Mouse (Mus musculus) liver, embryonic 16.5 days (tissue): ENCODE data around the gene Cdip1. TPM values are rescaled to one million over a fixed set of nuclear protein-coding genes. Genes with fewer than 3 reads are reported as not detected.

Experiments
- ATAC-seq: fragments of 200-750 bp; cut with Nextera tagmentation; 2 replicates; pipeline ENCODE4 v1.8.0; 2017; ENCODE audit warnings: low read depth, mild to moderate bottlenecking, moderate number of reproducible peaks, moderate library complexity
- H3K27ac ChIP-seq: fragments of 300-500 bp; sonication (generic); 2 replicates; pipeline ENCODE4 v1.5.1; 2014; ENCODE audit warnings: mild to moderate bottlenecking, low read length
- H3K27me3 ChIP-seq: fragments of 300-500 bp; sonication (generic); 2 replicates; pipeline ENCODE4 v1.6.1; 2014; ENCODE audit warnings: low read depth, low read length, mixed read lengths; ENCODE audit not compliant: control insufficient read depth, insufficient read depth
- H3K36me3 ChIP-seq: fragments of 300-500 bp; sonication (generic); 2 replicates; pipeline ENCODE4 v1.6.1; 2014; ENCODE audit warnings: mild to moderate bottlenecking; ENCODE audit not compliant: control insufficient read depth, insufficient read depth
- H3K4me1 ChIP-seq: fragments of 300-500 bp; sonication (generic); 2 replicates; pipeline ENCODE4 v1.6.1; 2014; ENCODE audit warnings: low read depth, low read length, mixed read lengths; ENCODE audit not compliant: control insufficient read depth
- H3K4me2 ChIP-seq: fragments of 300-500 bp; sonication (generic); 2 replicates; pipeline ENCODE4 v1.6.1; 2014; ENCODE audit warnings: low read depth, low read length, mixed read lengths
- H3K4me3 ChIP-seq: fragments of 300-500 bp; sonication (generic); 2 replicates; pipeline ENCODE4 v1.5.1; 2014; ENCODE audit warnings: low read depth, mild to moderate bottlenecking, low read length
- H3K9ac ChIP-seq: fragments of 300-500 bp; sonication (generic); 2 replicates; pipeline ENCODE4 v1.6.1; 2014; ENCODE audit warnings: low read depth, low read length
- H3K9me3 ChIP-seq: fragments of 300-500 bp; sonication (generic); replicated peaks from 2 replicates; pipeline ENCODE4 v1.6.1; 2016; ENCODE audit warnings: low read length; ENCODE audit not compliant: control insufficient read depth
- WGBS: fragments of 180-500 bp; shearing (Covaris S2); extraction: QIAGEN DNeasy Blood & Tissue Kit; methylation state at CpG from one replicate; pipeline ENCODE4 v1.1.7; 2014; ENCODE audit not compliant: insufficient replicate concordance; 5-methylcytosine and 5-hydroxymethylcytosine counted together
- polyA plus RNA-seq: library from polyadenylated mRNA; unstranded; fragments of >200 nt; fragmentation: Nextera tagmentation; extraction: Ambion mirVana; gene quantifications from 2 replicates; pipeline ENCODE4 v1.2.1, GENCODE M21; 2015

Cdip1 gene
- polyA plus RNA-seq, 1 experiment from 2014 or later = 27.3 TPM

DNA sequence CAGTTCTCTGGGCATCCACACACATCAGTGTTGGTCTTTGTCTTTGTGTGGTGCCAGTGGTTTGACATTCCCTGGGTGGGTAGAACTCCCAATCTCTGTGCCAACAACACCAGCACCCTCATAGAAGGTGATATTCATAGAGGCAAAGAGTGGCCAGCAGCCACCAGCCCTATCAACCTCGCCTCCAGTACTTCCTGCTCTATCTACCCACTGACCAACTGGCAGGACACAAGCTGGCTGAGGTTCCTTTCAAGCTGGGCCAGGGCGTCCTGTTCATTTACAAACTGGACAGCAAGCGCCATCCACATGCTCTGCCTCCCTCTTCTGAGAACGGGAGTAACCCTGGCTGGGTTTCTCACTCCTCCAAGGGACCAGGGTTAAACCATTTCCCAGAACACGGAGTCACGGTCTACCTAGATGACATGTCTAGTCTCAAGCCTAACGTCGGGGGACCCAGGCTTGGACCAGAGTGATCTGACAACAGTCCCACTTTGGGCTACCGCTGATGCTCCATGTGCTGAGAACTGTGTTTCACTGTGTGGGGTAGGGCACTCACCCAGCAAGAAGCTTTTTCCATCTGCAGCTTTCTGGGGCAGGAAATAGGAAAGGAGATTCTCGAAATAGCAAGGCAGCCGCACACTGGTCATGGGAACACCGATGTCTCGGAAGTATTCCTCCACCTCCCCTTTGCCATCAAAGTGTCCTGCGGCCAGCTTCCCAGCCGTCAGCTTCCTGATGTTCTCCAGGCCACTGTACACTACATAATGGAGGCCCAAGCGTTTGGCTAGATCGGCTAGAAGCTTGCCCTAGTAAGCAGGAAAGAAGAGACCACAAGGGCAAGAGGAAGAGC, 76.0 kb downstream of the Cdip1 start:
- H3K9me3 ChIP-seq = no peaks in the 10 kb centered on the region
- no peak overlapping the region for H3K4me2 ChIP-seq
- peaks cover 17% of the 10 kb centered on the region for H3K36me3 ChIP-seq
- no peak for ATAC-seq
- no peaks in the 10 kb centered on the region for H3K27me3 ChIP-seq
- H3K9ac ChIP-seq = no peak overlapping the region
- peaks cover 7% of the 10 kb centered on the region for H3K4me1 ChIP-seq
- no peak overlapping the region for H3K27ac ChIP-seq
- 80% methylated on average over 17 of the region's 17 CpGs for WGBS
- no peak overlapping the region for H3K4me3 ChIP-seq

DNA sequence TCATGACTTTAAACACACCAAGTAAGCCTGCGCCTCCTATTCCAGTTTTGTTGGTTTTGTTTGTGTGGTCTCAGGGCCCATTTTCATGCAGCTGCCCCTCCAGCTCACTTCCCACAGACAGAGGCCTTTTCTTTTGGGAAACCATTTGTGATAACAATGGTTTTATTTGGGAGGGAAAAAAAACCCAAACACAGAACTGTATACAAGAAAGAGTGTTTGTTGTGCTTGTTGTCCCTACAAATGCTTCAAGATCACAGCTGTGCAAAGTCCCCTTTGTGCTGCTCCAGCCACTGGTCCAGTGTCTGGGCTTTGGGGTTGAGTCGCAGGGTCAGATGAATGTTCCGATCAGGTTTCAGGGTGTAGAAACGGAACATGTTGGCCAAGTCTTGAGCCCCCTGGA, 78.9 kb downstream of the Cdip1 start:
- Histone ChIP-seq H3K9me3 (no peaks in the 10 kb centered on the region), H3K4me1 (no peaks in the 10 kb centered on the region), H3K36me3 (peaks cover 31% of the 10 kb centered on the region), H3K27me3 (no peaks in the 10 kb centered on the region), H3K9ac (no peak overlapping the region), H3K4me2 (no peak overlapping the region), H3K27ac (no peak overlapping the region), H3K4me3 (no peak overlapping the region)
- ATAC-seq = no peak
- 83% methylated on average over 4 of the region's 4 CpGs for WGBS

DNA sequence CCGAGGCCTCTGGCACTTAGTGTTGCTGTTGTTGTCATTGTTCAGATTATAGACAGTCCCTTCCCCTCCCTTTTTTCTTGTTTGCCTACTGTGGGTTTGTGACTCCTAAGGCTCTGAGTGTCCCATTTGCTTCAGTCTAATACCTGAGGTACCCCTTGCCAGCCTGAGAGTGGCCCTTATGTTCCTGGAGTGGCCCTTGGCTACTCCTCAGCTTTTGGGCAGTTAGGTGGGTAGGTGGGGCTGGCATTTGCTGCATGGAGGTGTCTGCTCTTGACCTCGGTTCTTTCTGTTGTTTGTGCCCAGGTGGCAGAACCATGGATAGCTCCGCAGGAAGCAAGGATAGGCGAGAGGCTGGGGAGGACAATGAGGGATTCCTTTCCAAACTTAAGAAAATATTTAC, 84.6 kb downstream of the Cdip1 start:
- Histone ChIP-seq H3K4me1 (peaks cover 2% of the 10 kb centered on the region; the same call in 1 of the 2 replicates), H3K4me3 (no peak overlapping the region), H3K4me2 (no peak overlapping the region), H3K27ac (no peak overlapping the region), H3K9ac (no peak overlapping the region), H3K36me3 (peaks cover 49% of the 10 kb centered on the region), H3K27me3 (no peaks in the 10 kb centered on the region), H3K9me3 (no peaks in the 10 kb centered on the region)
- ATAC-seq = no peak
- whole genome bisulfite sequencing = 64% methylated on average over 4 of the region's 4 CpGs

DNA sequence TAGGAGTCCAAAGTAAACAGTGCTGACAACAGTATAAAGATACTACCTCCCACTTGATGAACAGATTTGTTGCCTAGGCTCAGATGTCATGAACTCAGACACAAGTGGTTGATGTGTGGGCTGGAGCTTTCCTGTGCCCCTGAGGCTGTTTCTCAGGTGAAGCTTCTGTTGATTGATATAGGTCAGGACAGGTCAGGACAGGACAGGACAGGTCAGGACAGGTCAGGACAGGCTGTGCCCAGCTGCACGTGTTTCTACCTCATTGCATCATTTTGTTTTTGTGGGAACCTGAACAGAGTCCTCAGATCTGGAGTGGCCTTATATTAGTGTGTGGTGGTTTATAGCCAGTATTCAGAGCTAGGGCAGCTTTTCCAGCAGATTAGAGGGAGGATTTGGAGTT, 87.4 kb downstream of the Cdip1 start:
- H3K4me3 ChIP-seq = no peak overlapping the region
- H3K27me3 ChIP-seq = no peaks in the 10 kb centered on the region
- H3K4me2 ChIP-seq = no peak overlapping the region
- no peak overlapping the region for H3K9ac ChIP-seq
- no peaks in the 10 kb centered on the region for H3K9me3 ChIP-seq
- ATAC-seq = peak; percentile 93
- H3K27ac ChIP-seq = peak overlapping the region; percentile 58
- H3K36me3 ChIP-seq = peaks cover 52% of the 10 kb centered on the region
- peaks cover 2% of the 10 kb centered on the region; the same call in 1 of the 2 replicates for H3K4me1 ChIP-seq
- WGBS = 60% methylated on average over 1 of the region's 1 CpGs

DNA sequence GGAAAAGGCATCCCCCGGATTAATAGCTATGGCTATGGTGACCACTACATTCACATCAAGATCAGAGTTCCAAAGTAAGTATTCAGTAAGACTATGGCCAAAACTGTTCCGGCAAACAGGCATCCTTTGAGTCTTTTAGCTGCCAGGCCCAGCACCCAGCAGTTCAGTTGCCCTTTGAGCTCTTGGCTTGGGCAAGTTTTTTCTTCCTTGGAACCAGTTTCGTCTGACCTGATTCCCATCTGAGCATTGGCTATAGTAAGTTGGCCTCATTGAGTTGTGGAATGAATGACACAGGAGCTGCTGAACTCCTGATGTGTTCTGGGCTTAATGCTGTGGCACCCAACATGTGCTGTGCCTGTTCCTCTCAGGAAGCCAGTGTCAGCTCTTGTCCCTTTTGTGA, 88.9 kb downstream of the Cdip1 start:
- Histone ChIP-seq H3K9ac (no peak overlapping the region), H3K4me3 (no peak overlapping the region), H3K4me2 (no peak overlapping the region), H3K9me3 (no peaks in the 10 kb centered on the region), H3K27ac (no peak overlapping the region), H3K27me3 (no peaks in the 10 kb centered on the region), H3K4me1 (peaks cover 2% of the 10 kb centered on the region; the same call in 1 of the 2 replicates), H3K36me3 (peaks cover 47% of the 10 kb centered on the region)
- 85% methylated on average over 3 of the region's 3 CpGs for WGBS
- ATAC-seq = no peak

Other genes with a start within 250 kb of the Cdip1 start
- 2.9 and 4.4 TPM in 2 replicates for gene Srl, start 248.5 kb downstream of the Cdip1 start, polyA plus RNA-seq
- 4.7 and 4.8 TPM in 2 replicates for gene Tfap4, start 230.4 kb downstream of the Cdip1 start, polyA plus RNA-seq
- gene Glis2, start 195.6 kb downstream of the Cdip1 start, polyA plus RNA-seq = 2.1 and 2.5 TPM in 2 replicates
- gene Pam16, start 165.3 kb downstream of the Cdip1 start, polyA plus RNA-seq = 50.8 and 54.5 TPM in 2 replicates
- 2.0 and 3.0 TPM in 2 replicates for gene Vasn, start 150.4 kb downstream of the Cdip1 start, polyA plus RNA-seq
- gene Dnaja3, start 150.3 kb downstream of the Cdip1 start, polyA plus RNA-seq = 46.5 and 47.3 TPM in 2 replicates
- gene Coro7, start 110.5 kb downstream of the Cdip1 start, polyA plus RNA-seq = 10.1 and 13.5 TPM in 2 replicates
- 29.1 and 35.1 TPM in 2 replicates for gene Nmral1, start 70.9 kb downstream of the Cdip1 start, polyA plus RNA-seq
- 39.1 and 39.2 TPM in 2 replicates for gene Hmox2, start 63.9 kb downstream of the Cdip1 start, polyA plus RNA-seq
- gene 4930562C15Rik, start 45.1 kb upstream of the Cdip1 start, polyA plus RNA-seq = 0.05 TPM in 1 of 2 replicates, not detected in the other
- gene Ubald1, start 90.0 kb upstream of the Cdip1 start, polyA plus RNA-seq = 10.8 and 13.3 TPM in 2 replicates
- gene Mgrn1, start 96.0 kb upstream of the Cdip1 start, polyA plus RNA-seq = 28.2 and 30.4 TPM in 2 replicates
- gene Nudt16l1, start 148.5 kb upstream of the Cdip1 start, polyA plus RNA-seq = 47.8 and 49.1 TPM in 2 replicates
- gene Anks3, start 173.9 kb upstream of the Cdip1 start, polyA plus RNA-seq = 16.5 and 16.7 TPM in 2 replicates
- not detected in 2 replicates for gene Sept12, start 207.6 kb upstream of the Cdip1 start, polyA plus RNA-seq
- 9.0 and 9.4 TPM in 2 replicates for gene Smim22, start 217.0 kb upstream of the Cdip1 start, polyA plus RNA-seq
- gene Rogdi, start 223.3 kb upstream of the Cdip1 start, polyA plus RNA-seq = 72.5 and 83.9 TPM in 2 replicates